Mouse (Mus musculus) heart, postnatal 10 days (tissue): ENCODE data around the gene Wnk2. TPM values are rescaled to one million over a fixed set of nuclear protein-coding genes. Genes with fewer than 3 reads are reported as not detected.

Experiments
- DNase-seq, 2 experiments: peaks; one replicate each; pipeline ENCODE4 v3.0.0; 2021
- intact Hi-C: fragments of 180-260 bp; cut with DNase I; formaldehyde crosslinking; loops from one replicate; pipeline ENCODE4 v1.15.1; 2025
- total RNA-seq, 2 experiments: library from RNA; stranded (reverse); gene quantifications; 2 replicates each; pipeline ENCODE4 v1.2.3; 2021

Gene Wnk2
- total RNA-seq: 10 to 100 TPM; 26.9 to 27.6 TPM

GRCm38 (mm10) chr13:49147858-49148226 is at the start of gene Wnk2:
Wnk2 (minus strand) TSS chr13:49148014.
- intact Hi-C loops: loop anchor here (5.0 kb wide), 1 partner anchor 91 kb away; no protein-coding TSS in a partner anchor
- peak; percentile 65 to 73 for DNase-seq

GRCm38 (mm10) chr13:49196766-49197165 is 49.0 kb upstream of the Wnk2 start:
- no peak for DNase-seq
- intact Hi-C loops: no loop called here

DNA sequence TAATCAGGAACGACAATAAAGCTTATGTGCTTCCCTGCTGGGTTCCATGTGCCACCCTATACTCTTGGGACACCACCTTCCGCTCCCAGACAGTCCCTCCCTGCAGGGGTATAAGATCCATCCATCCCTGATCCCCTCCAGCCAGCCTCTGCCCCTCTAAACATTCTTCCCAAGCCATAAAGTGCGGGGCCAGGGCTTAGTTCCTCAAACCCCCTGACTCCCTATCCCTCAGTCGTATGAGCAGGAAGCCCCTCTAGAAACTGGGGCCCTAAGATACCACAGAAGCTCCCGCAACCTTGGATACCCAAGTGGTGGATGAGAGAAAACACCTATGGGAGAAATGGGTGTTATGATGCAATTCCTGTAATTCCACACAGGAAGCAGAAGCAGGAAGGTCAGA is 48.4 kb upstream of the Wnk2 start:
- intact Hi-C loops: no loop called here
- no peak for DNase-seq

- DNase-seq: no peak
- intact Hi-C loops: no loop called here
Measured at GRCm38 (mm10) chr13:49195651-49196050, 47.8 kb upstream of the Wnk2 start.

DNA sequence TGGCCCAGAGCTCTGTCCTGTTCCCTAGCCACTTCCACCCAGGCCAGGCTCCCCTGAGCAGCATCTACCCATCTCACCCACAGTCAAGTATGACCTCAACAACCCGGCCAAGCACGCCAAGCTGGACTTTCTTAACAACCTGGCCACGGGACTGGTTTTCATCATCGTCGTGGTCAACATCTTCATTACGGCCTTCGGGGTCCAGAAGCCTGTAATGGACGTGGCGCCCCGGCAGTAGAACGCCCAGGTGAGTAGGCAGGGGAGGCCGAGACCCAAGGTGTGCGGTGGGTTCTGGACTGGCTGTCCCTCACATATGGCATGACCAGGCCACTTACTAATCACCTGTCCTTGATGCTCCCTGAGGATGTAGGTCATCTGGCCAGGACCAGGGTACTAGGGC is 47.0 kb upstream of the Wnk2 start:
- intact Hi-C loops: no loop called here
- DNase-seq: no peak

GRCm38 (mm10) chr13:49193650-49194049 is 45.8 kb upstream of the Wnk2 start:
- DNase-seq: no peak
- intact Hi-C loops: no loop called here

DNA sequence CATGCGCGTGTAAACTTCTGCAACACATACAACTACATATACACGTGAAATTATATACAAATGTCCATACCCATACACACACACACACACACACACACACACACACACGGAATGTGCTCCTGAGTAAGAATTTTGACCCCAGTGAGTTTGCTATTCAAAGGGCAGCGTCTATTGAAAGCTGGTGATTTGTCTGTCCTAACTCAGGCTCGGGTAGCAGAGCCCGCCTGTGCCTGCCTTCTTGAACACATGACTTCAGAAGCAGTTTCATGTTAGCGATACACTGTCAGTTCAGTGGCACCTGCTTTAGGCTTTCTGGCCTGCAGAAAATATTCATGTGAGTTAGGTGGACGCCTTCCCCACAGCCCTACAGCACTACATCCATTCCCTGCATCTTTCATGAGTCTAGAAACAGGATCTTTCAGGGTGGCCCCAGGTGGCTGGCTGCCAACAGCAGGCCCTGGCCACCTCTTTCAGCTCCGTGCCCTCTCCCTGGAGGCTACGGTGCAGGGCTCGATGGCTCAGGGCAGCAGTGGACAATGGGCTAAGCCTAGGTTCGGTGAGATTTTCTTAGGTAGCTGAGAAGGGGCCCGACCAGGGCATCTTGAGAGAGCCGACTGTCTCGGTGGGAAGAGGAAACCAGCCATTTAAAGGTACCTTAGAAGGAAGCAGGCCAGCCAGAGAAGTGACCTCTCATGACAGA is 44.5 kb upstream of the Wnk2 start:
- intact Hi-C loops: no loop called here

DNA sequence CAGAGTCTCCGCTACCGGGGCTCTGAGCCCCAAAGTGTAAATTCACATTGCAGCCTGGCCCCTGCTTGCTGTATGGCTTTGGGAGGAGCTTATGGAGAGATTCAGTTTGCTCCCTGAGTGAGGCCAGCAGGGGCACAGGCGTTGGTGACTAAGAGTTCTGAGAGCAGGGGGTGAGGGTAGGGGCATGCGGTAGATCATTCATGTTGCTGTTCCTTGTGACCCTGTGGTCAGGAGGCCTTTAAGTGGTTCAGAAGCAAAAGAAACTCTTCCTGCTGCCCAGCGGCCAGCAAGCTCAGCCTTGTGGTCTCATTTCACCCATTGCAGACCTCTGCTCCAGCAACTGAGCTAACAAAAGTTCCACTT is 43.8 kb upstream of the Wnk2 start:
- intact Hi-C loops: no loop called here
- no peak for DNase-seq

More for the DNA sequence above, 44.5 kb upstream of the Wnk2 start:
- no peak for DNase-seq

DNA sequence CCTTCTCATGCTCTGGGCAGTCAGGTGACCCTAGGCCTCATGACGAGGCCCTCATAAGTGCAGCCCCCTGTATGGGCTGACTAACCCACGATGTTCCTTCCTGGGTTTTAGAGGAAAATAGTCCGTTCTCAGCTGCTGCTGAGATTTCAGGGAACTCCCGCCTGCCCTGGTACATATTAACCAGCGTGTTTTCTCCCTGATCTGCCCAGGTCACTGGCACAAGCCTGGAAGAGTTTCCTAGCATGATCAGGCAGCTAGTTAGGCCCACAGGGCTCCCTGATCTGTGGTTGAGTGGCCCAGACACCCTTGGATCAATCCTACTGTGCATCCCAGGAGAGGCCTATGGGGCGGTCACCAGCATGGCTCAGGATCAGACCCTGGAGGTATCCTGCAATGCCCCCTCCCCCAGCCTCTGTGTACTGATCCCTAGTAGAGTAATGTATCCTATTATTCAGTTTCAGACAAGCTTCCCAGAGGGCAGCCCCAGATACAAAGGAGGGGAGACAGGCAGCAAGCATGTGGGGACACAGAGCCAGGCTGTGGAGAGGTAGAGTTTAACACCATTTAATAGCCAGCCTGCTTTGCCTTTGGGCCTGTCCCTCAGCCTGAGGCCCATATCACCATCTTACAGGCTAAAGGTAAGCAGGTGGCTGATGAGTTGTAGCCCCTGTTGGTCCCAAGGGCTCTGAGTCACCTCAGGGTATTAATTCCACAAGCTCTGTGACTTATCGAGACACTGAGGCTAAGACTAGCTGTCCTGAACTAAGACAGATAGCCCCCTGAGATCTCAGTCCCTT is 43.3 kb upstream of the Wnk2 start:
- intact Hi-C loops: no loop called here
- no peak for DNase-seq

- DNase-seq: peak; percentile 63 to 64
- intact Hi-C loops: no loop called here
Measured at GRCm38 (mm10) chr13:49189970-49190870, 42.4 kb upstream of the Wnk2 start.

GRCm38 (mm10) chr13:49188966-49189360 is 41.1 kb upstream of the Wnk2 start:
- intact Hi-C loops: no loop called here
- no peak for DNase-seq

- intact Hi-C loops: no loop called here
Measured at GRCm38 (mm10) chr13:49188219-49188965, 40.6 kb upstream of the Wnk2 start.

DNA sequence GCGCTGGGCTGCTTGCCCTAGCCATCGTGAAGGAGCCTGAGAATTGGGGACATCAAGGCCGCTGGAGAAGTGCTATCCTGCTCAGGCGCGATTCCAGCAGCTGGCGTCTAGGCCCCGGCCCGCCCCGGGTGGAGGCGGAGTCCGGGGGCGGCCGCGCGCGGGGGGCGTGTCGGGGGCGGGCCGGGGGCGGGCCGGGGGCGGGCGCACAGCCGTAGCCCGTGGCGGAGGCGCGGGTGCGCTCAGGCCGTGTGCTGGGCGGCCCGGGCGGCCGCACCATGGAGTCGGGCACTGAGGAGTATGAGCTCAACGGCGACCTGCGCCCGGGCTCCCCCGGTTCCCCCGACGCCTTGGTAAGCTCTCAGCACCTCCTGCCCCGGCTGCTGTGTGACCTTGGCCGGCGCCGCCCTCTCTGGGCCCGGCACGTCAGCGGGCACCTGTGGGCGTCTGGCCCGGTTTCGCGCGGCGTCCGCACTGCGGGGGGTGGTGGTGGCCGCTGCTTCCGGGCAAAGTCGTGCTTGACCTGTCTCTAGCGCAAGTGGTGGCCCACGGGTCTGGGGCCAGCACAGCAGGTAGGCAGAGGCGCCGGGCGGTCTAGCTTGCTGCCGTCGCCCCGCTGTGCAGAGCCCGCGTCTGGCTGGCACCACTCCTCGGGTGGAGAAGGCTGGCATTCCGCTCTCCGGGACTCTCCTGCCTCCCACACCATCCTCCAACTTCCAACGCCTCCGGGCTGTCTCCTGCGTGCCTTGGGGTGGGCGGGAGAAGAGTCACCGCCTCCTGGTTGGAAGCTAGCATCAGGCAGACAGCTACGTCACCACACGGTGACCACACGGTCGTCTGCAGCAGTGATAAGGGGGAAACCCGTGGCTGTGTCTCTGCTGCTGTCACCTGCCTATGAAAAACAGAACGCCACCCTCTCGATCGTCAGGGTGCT is 39.7 kb upstream of the Wnk2 start, which contains the start of gene Ninj1:
Ninj1 (plus strand) TSS at position 198 of the 931 bp plus-strand sequence.
- intact Hi-C loops: no loop called here

More at GRCm38 (mm10) chr13:49188219-49188965, 40.6 kb upstream of the Wnk2 start:
- no peak for DNase-seq

DNA sequence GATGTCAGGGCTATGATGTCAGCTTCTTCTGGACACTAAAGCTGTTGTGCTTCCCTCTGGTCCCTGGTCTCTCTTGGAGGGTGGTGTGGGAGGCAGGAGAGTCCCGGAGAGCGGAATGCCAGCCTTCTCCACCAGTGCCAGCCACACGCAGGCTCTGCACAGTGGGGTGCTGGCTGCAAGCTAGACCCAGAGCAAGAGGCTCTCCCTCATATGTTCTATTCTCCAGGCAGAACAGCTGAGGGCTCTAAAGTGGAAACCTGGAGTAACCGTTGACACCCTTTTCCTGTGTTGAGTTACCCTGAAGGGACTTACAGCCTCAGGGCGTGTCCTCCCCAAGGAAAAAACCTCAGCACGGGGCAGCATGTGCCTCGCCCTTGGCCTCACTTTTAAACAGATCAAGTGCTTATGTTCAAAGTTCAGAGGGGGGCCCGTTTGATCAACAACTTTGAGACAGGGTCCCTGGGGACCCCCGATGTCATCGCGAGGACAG is 39.0 kb upstream of the Wnk2 start:
- no peak for DNase-seq

More for the DNA sequence above, 39.7 kb upstream of the Wnk2 start, which contains the start of gene Ninj1:
- peak; percentile 90 for DNase-seq

GRCm38 (mm10) chr13:49183646-49184045 is 35.8 kb upstream of the Wnk2 start:
- DNase-seq: no peak
- intact Hi-C loops: no loop called here

More for the DNA sequence above, 39.0 kb upstream of the Wnk2 start:
- intact Hi-C loops: no loop called here

DNA sequence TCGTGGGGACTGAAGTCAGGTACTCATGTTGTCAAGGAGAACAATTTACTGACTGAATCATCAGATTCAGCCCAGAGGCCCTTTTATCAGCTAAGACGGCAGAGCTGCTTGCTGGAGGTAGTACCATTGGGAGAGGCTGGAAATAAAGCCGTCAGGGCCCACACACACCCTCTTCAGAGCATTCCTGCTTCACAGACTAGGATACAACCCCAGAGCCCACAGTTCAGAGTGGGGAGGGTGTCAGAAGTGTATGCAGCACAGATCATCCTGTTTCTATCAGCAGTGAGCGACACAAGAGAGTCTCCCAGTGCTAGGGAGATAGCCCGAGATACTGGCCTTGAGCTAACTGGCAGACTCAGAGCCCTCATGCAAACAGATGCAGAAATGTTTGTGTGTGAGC is 35.3 kb upstream of the Wnk2 start:
- DNase-seq: no peak
- intact Hi-C loops: no loop called here

DNA sequence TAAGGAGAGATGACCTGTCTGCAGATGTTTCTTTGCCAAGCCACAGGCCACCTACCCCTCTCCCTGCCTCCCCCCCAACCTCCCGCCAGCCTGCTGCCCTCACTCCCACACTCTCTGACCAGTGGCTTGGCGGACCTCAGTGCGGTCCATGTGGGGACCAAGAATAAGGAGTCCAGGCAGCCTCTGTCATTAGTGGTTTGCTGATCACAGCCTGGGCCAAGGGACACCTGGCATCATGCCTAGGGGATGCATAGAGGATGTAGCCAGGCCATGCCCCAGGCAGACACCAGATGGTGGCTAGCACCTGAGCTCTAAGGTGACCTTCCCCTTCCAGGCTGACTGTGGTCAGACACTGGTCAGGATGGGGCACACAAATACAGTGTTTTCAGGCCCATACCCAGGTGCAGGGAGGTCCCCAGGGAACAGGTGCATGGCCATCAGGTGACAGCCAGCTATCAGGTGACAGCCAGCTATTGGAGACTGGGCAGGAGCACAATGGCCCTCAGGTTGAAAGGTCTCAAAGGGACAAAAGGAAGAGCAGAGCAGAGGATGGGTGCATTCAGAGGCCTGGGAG is 33.7 kb upstream of the Wnk2 start:
- intact Hi-C loops: no loop called here
- DNase-seq: no peak

GRCm38 (mm10) chr13:49180691-49181090 is 32.9 kb upstream of the Wnk2 start:
- intact Hi-C loops: no loop called here
- no peak for DNase-seq

DNA sequence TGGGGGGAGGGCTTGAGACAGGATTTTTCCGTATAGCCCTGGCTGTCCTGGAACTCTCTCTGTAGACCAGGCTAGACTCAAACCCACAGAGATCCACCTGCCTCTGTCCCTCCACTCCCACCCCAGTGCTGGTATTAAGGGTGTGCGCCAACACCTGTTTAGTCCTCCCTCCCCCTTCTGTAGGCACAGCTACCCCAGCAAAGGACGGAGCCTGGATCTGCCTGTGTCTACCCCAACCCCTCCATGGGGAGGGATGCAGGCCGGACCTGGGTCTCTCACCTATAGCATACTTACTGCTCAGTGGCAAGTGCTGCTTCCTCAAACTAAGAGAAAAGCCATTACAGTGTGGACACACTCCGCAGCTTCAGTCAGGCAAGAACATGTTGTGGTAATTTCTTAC is 32.5 kb upstream of the Wnk2 start:
- intact Hi-C loops: no loop called here
- no peak for DNase-seq
